Mouse (Mus musculus): ENCODE results near the gene Lyve1. TPM values are rescaled to one million over a fixed set of nuclear protein-coding genes. Genes with fewer than 3 reads are reported as not detected.

Lyve1 gene
- polyA plus RNA-seq, 1 experiment = not detected

- no peaks in the 10 kb centered on the region for H3K79me3 ChIP-seq (ENCODE audit: low read depth)
- H3K79me2 ChIP-seq (ENCODE audit: control insufficient read depth, insufficient read depth) = no peaks in the 10 kb centered on the region
- H3ac ChIP-seq (ENCODE audit: control insufficient read depth, insufficient read length, low read depth) = no peak overlapping the region
- TF ChIP-seq MYOG (IDR thresholded peaks at IDR 0.05; ENCODE audit: control insufficient read depth, extremely low read depth, insufficient read length) (no peak), CEBPB (IDR thresholded peaks at IDR 0.05; ENCODE audit: low read depth) (no peak), MYOD1 (IDR thresholded peaks at IDR 0.05; ENCODE audit: control insufficient read depth, insufficient read length, low read depth) (no peak), FOSL1 (IDR thresholded peaks at IDR 0.05; ENCODE audit: insufficient read depth, low read length, poor library complexity, severe bottlenecking) (no peak), MAX (IDR thresholded peaks at IDR 0.05) (no peak), CTCF (IDR thresholded peaks at IDR 0.05; ENCODE audit: control insufficient read depth, insufficient read depth, insufficient read length) (no peak), USF1 (IDR thresholded peaks at IDR 0.05; ENCODE audit: low read depth) (no peak)
- no peaks in the 10 kb centered on the region for H3K36me3 ChIP-seq (ENCODE audit: control insufficient read depth, insufficient read depth)
- no peaks in the 10 kb centered on the region for H3K27me3 ChIP-seq (ENCODE audit: control insufficient read depth, insufficient read depth, insufficient read length)
- no peak overlapping the region for H3K4me3 ChIP-seq (ENCODE audit: insufficient read depth, poor library complexity, severe bottlenecking)
Measured at GRCm38 (mm10) chr7:110878028-110878427, 15.0 kb upstream of the Lyve1 start.

GRCm38 (mm10) chr7:110876965-110877364 lies 13.9 kb upstream of the Lyve1 start:
- no peaks in the 10 kb centered on the region for H3K79me2 ChIP-seq (ENCODE audit: control insufficient read depth, insufficient read depth)
- no peaks in the 10 kb centered on the region for H3K36me3 ChIP-seq (ENCODE audit: control insufficient read depth, insufficient read depth)
- no peak overlapping the region for H3ac ChIP-seq (ENCODE audit: control insufficient read depth, insufficient read length, low read depth)
- no peak for TF ChIP-seq CEBPB (IDR thresholded peaks at IDR 0.05; ENCODE audit: low read depth)
- TF ChIP-seq USF1 (IDR thresholded peaks at IDR 0.05; ENCODE audit: low read depth) = no peak
- TF ChIP-seq FOSL1 (IDR thresholded peaks at IDR 0.05; ENCODE audit: insufficient read depth, low read length, poor library complexity, severe bottlenecking) = no peak
- no peak for TF ChIP-seq MYOG (IDR thresholded peaks at IDR 0.05; ENCODE audit: control insufficient read depth, extremely low read depth, insufficient read length)
- TF ChIP-seq CTCF (IDR thresholded peaks at IDR 0.05; ENCODE audit: control insufficient read depth, insufficient read depth, insufficient read length) = no peak
- TF ChIP-seq MYOD1 (IDR thresholded peaks at IDR 0.05; ENCODE audit: control insufficient read depth, insufficient read length, low read depth) = no peak
- TF ChIP-seq MAX (IDR thresholded peaks at IDR 0.05) = no peak
- H3K4me3 ChIP-seq (ENCODE audit: insufficient read depth, poor library complexity, severe bottlenecking) = no peak overlapping the region
- no peaks in the 10 kb centered on the region for H3K79me3 ChIP-seq (ENCODE audit: low read depth)
- no peaks in the 10 kb centered on the region for H3K27me3 ChIP-seq (ENCODE audit: control insufficient read depth, insufficient read depth, insufficient read length)

- H3K79me2 ChIP-seq (ENCODE audit: control insufficient read depth, insufficient read depth) = no peaks in the 10 kb centered on the region
- no peak overlapping the region for H3ac ChIP-seq (ENCODE audit: control insufficient read depth, insufficient read length, low read depth)
- no peaks in the 10 kb centered on the region for H3K27me3 ChIP-seq (ENCODE audit: control insufficient read depth, insufficient read depth, insufficient read length)
- no peak overlapping the region for H3K4me3 ChIP-seq (ENCODE audit: insufficient read depth, poor library complexity, severe bottlenecking)
- TF ChIP-seq USF1 (IDR thresholded peaks at IDR 0.05; ENCODE audit: low read depth) (no peak), CEBPB (IDR thresholded peaks at IDR 0.05; ENCODE audit: low read depth) (no peak), MYOG (IDR thresholded peaks at IDR 0.05; ENCODE audit: control insufficient read depth, extremely low read depth, insufficient read length) (no peak), CTCF (IDR thresholded peaks at IDR 0.05; ENCODE audit: control insufficient read depth, insufficient read depth, insufficient read length) (no peak), MAX (IDR thresholded peaks at IDR 0.05) (no peak), FOSL1 (IDR thresholded peaks at IDR 0.05; ENCODE audit: insufficient read depth, low read length, poor library complexity, severe bottlenecking) (no peak)
- no peaks in the 10 kb centered on the region for H3K36me3 ChIP-seq (ENCODE audit: control insufficient read depth, insufficient read depth)
- no peaks in the 10 kb centered on the region for H3K79me3 ChIP-seq (ENCODE audit: low read depth)
Measured at GRCm38 (mm10) chr7:110868807-110869206, 5.8 kb upstream of the Lyve1 start.

- no peaks in the 10 kb centered on the region for H3K36me3 ChIP-seq (ENCODE audit: control insufficient read depth, insufficient read depth)
- H3K79me2 ChIP-seq (ENCODE audit: control insufficient read depth, insufficient read depth) = no peaks in the 10 kb centered on the region
- TF ChIP-seq CTCF (IDR thresholded peaks at IDR 0.05; ENCODE audit: control insufficient read depth, insufficient read depth, insufficient read length) (no peak), MAX (IDR thresholded peaks at IDR 0.05) (no peak), MYOD1 (IDR thresholded peaks at IDR 0.05; ENCODE audit: control insufficient read depth, insufficient read length, low read depth) (no peak), MYOG (IDR thresholded peaks at IDR 0.05; ENCODE audit: control insufficient read depth, extremely low read depth, insufficient read length) (no peak), FOSL1 (IDR thresholded peaks at IDR 0.05; ENCODE audit: insufficient read depth, low read length, poor library complexity, severe bottlenecking) (no peak), CEBPB (IDR thresholded peaks at IDR 0.05; ENCODE audit: low read depth) (no peak), USF1 (IDR thresholded peaks at IDR 0.05; ENCODE audit: low read depth) (no peak)
Measured at GRCm38 (mm10) chr7:110867116-110867515, 4.1 kb upstream of the Lyve1 start.

GRCm38 (mm10) chr7:110866021-110866420 lies 3.0 kb upstream of the Lyve1 start:
- TF ChIP-seq CEBPB (IDR thresholded peaks at IDR 0.05; ENCODE audit: low read depth) (no peak), MYOD1 (IDR thresholded peaks at IDR 0.05; ENCODE audit: control insufficient read depth, insufficient read length, low read depth) (no peak), CTCF (IDR thresholded peaks at IDR 0.05; ENCODE audit: control insufficient read depth, insufficient read depth, insufficient read length) (no peak), MYOG (IDR thresholded peaks at IDR 0.05; ENCODE audit: control insufficient read depth, extremely low read depth, insufficient read length) (no peak), USF1 (IDR thresholded peaks at IDR 0.05; ENCODE audit: low read depth) (no peak)
- no peaks in the 10 kb centered on the region for H3K36me3 ChIP-seq (ENCODE audit: control insufficient read depth, insufficient read depth)
- H3K27me3 ChIP-seq (ENCODE audit: control insufficient read depth, insufficient read depth, insufficient read length) = no peaks in the 10 kb centered on the region
- no peaks in the 10 kb centered on the region for H3K79me3 ChIP-seq (ENCODE audit: low read depth)
- H3K79me2 ChIP-seq (ENCODE audit: control insufficient read depth, insufficient read depth) = no peaks in the 10 kb centered on the region
- H3ac ChIP-seq (ENCODE audit: control insufficient read depth, insufficient read length, low read depth) = no peak overlapping the region
- H3K4me3 ChIP-seq (ENCODE audit: insufficient read depth, poor library complexity, severe bottlenecking) = no peak overlapping the region

More at GRCm38 (mm10) chr7:110867116-110867515, 4.1 kb upstream of the Lyve1 start:
- H3K79me3 ChIP-seq (ENCODE audit: low read depth) = no peaks in the 10 kb centered on the region
- H3ac ChIP-seq (ENCODE audit: control insufficient read depth, insufficient read length, low read depth) = no peak overlapping the region
- no peak overlapping the region for H3K4me3 ChIP-seq (ENCODE audit: insufficient read depth, poor library complexity, severe bottlenecking)
- no peaks in the 10 kb centered on the region for H3K27me3 ChIP-seq (ENCODE audit: control insufficient read depth, insufficient read depth, insufficient read length)

- Histone ChIP-seq H3K4me3 (ENCODE audit: insufficient read depth, poor library complexity, severe bottlenecking) (no peak overlapping the region), H3K36me3 (ENCODE audit: control insufficient read depth, insufficient read depth) (no peaks in the 10 kb centered on the region), H3ac (ENCODE audit: control insufficient read depth, insufficient read length, low read depth) (no peak overlapping the region), H3K27me3 (ENCODE audit: control insufficient read depth, insufficient read depth, insufficient read length) (no peaks in the 10 kb centered on the region), H3K79me2 (ENCODE audit: control insufficient read depth, insufficient read depth) (no peaks in the 10 kb centered on the region), H3K79me3 (ENCODE audit: low read depth) (no peaks in the 10 kb centered on the region)
- TF ChIP-seq MYOD1 (IDR thresholded peaks at IDR 0.05; ENCODE audit: control insufficient read depth, insufficient read length, low read depth) (no peak), CEBPB (IDR thresholded peaks at IDR 0.05; ENCODE audit: low read depth) (no peak), USF1 (IDR thresholded peaks at IDR 0.05; ENCODE audit: low read depth) (no peak), MAX (IDR thresholded peaks at IDR 0.05) (no peak), CTCF (IDR thresholded peaks at IDR 0.05; ENCODE audit: control insufficient read depth, insufficient read depth, insufficient read length) (no peak), MYOG (IDR thresholded peaks at IDR 0.05; ENCODE audit: control insufficient read depth, extremely low read depth, insufficient read length) (no peak), FOSL1 (IDR thresholded peaks at IDR 0.05; ENCODE audit: insufficient read depth, low read length, poor library complexity, severe bottlenecking) (no peak)
Measured at GRCm38 (mm10) chr7:110865570-110865969, 2.5 kb upstream of the Lyve1 start.
